Mouse (Mus musculus) MEL (cell line): ENCODE results near the gene Olfr70. TPM values are rescaled to one million over a fixed set of nuclear protein-coding genes. Genes with fewer than 3 reads are reported as not detected.

Source experiments
- DNase-seq: peaks from one replicate; pipeline ENCODE4 v3.0.0; 2011; ENCODE audit warnings: low read depth, low spot score
- H3K27ac ChIP-seq: 2 replicates; pipeline ENCODE4 v1.5.1; 2012; ENCODE audit warnings: low read depth, mild to moderate bottlenecking, control low read depth, low read length, moderate library complexity; ENCODE audit not compliant: control insufficient read depth
- H3K27me3 ChIP-seq, 2 experiments: fragments of 150-350 bp in 1 of 2; sonication (generic) in 1 of 2; 2 replicates each; pipeline ENCODE4 v1.6.1; 2012; ENCODE audit warnings: low read length in 2 of 2, mild to moderate bottlenecking in 2 of 2, improper control_type of control experiment in 1 of 2, moderate library complexity in 1 of 2; ENCODE audit not compliant: insufficient read depth in 2 of 2, control insufficient read depth in 1 of 2
- H3K36me3 ChIP-seq, 2 experiments: 2 replicates each; pipeline ENCODE4 v1.6.1; 2012 to 2014; ENCODE audit warnings: low read length in 2 of 2, improper control_type of control experiment in 1 of 2, inconsistent platforms in 1 of 2, mild to moderate bottlenecking in 1 of 2; ENCODE audit not compliant: insufficient read depth in 2 of 2, control insufficient read depth in 1 of 2
- H3K4me1 ChIP-seq, 2 experiments: fragments of 150-350 bp in 1 of 2; sonication (generic) in 1 of 2; 2 replicates each; pipeline ENCODE4 v1.6.1; 2012; ENCODE audit warnings: low read length in 2 of 2, improper control_type of control experiment in 1 of 2, mild to moderate bottlenecking in 1 of 2; ENCODE audit not compliant: insufficient read depth in 2 of 2, control insufficient read depth in 1 of 2
- H3K4me3 ChIP-seq, 2 experiments: fragments of 150-350 bp in 1 of 2; sonication (generic) in 1 of 2; 2 replicates each; pipeline ENCODE4 v1.5.1; 2012; ENCODE audit warnings: low read depth in 2 of 2, low read length in 2 of 2, mild to moderate bottlenecking in 2 of 2, moderate library complexity in 2 of 2, control low read depth in 1 of 2, improper control_type of control experiment in 1 of 2; ENCODE audit not compliant: control insufficient read depth in 1 of 2, insufficient read depth in 1 of 2
- H3K79me2 ChIP-seq: 2 replicates; pipeline ENCODE4 v1.6.1; 2012; ENCODE audit warnings: mild to moderate bottlenecking, low read length, moderate library complexity; ENCODE audit not compliant: control insufficient read depth, poor library complexity, insufficient read depth
- H3K9ac ChIP-seq: 2 replicates; pipeline ENCODE4 v1.6.1; 2012; ENCODE audit warnings: low read depth, mild to moderate bottlenecking, control low read depth, low read length, moderate library complexity; ENCODE audit not compliant: control insufficient read depth, poor library complexity, severe bottlenecking
- H3K9me3 ChIP-seq: fragments of 150-350 bp; sonication (generic); replicated peaks from 2 replicates; pipeline ENCODE4 v1.6.1; 2012; ENCODE audit warnings: mild to moderate bottlenecking, low read length, improper control_type of control experiment, moderate library complexity; ENCODE audit not compliant: insufficient read depth
- BHLHE40 ChIP-seq: IDR thresholded peaks from 2 replicates; pipeline ENCODE4 v1.6.1; 2012; ENCODE audit warnings: low read depth, mild to moderate bottlenecking, inconsistent platforms, low read length, improper control_type of control experiment, borderline replicate concordance
- E2F4 ChIP-seq: IDR thresholded peaks from 2 replicates; pipeline ENCODE4 v1.6.1; 2011; ENCODE audit warnings: low read depth, low read length, improper control_type of control experiment, borderline replicate concordance
- ELF1 ChIP-seq: IDR thresholded peaks from 2 replicates; pipeline ENCODE4 v1.6.1; 2014; ENCODE audit warnings: low read depth, mild to moderate bottlenecking, inconsistent platforms, low read length, improper control_type of control experiment, moderate library complexity
- EP300 ChIP-seq, 2 experiments: IDR thresholded peaks; 2 replicates each; pipeline ENCODE4 v1.6.1; 2011; ENCODE audit warnings: improper control_type of control experiment in 2 of 2, low read length in 2 of 2, low read depth in 1 of 2, mild to moderate bottlenecking in 1 of 2
- MAX ChIP-seq: IDR thresholded peaks from 2 replicates; pipeline ENCODE4 v1.6.1; 2011; ENCODE audit warnings: low read length, improper control_type of control experiment
- MEF2A ChIP-seq: IDR thresholded peaks from 2 replicates; pipeline ENCODE4 v1.6.1; 2014; ENCODE audit warnings: low read depth, mild to moderate bottlenecking, inconsistent platforms, low read length, improper control_type of control experiment; ENCODE audit not compliant: poor library complexity, insufficient replicate concordance, severe bottlenecking; ENCODE audit errors: extremely low read depth
- MYB ChIP-seq: IDR thresholded peaks from 2 replicates; pipeline ENCODE4 v1.6.1; 2011; ENCODE audit warnings: mild to moderate bottlenecking, low read depth, low read length, improper control_type of control experiment
- NELFE ChIP-seq: IDR thresholded peaks from 2 replicates; pipeline ENCODE4 v1.6.1; 2011; ENCODE audit warnings: low read depth, low read length, improper control_type of control experiment
- NRF1 ChIP-seq: IDR thresholded peaks from 2 replicates; pipeline ENCODE4 v1.6.1; 2014; ENCODE audit warnings: low read depth, mild to moderate bottlenecking, inconsistent platforms, low read length, improper control_type of control experiment, moderate library complexity; ENCODE audit not compliant: poor library complexity, insufficient read depth, severe bottlenecking
- POLR2A ChIP-seq, 2 experiments: IDR thresholded peaks; 2 replicates each; pipeline ENCODE4 v1.6.1; 2011 to 2012; ENCODE audit warnings: low read length in 2 of 2, mild to moderate bottlenecking in 2 of 2, control low read depth in 1 of 2, improper control_type of control experiment in 1 of 2, low read depth in 1 of 2, moderate library complexity in 1 of 2; ENCODE audit not compliant: control insufficient read depth in 1 of 2, insufficient read depth in 1 of 2, poor library complexity in 1 of 2
- POLR2AphosphoS5 ChIP-seq: IDR thresholded peaks from 2 replicates; pipeline ENCODE4 v1.6.1; 2012; ENCODE audit warnings: low read depth, borderline replicate concordance, mild to moderate bottlenecking, inconsistent platforms, low read length, moderate library complexity, mixed read lengths
- SIN3A ChIP-seq: IDR thresholded peaks from 2 replicates; pipeline ENCODE4 v1.6.1; 2012; ENCODE audit warnings: low read length, improper control_type of control experiment, inconsistent platforms
- TAL1 ChIP-seq: IDR thresholded peaks from 2 replicates; pipeline ENCODE4 v1.6.1; 2012; ENCODE audit warnings: mild to moderate bottlenecking, inconsistent platforms, low read length, moderate library complexity, mixed read lengths
- TCF12 ChIP-seq: IDR thresholded peaks from 2 replicates; pipeline ENCODE4 v1.6.1; 2014; ENCODE audit warnings: low read depth, mild to moderate bottlenecking, inconsistent platforms, low read length, improper control_type of control experiment, moderate library complexity
- USF1 ChIP-seq: IDR thresholded peaks from 2 replicates; pipeline ENCODE4 v1.6.1; 2014; ENCODE audit warnings: low read depth, mild to moderate bottlenecking, inconsistent platforms, low read length, improper control_type of control experiment, moderate library complexity
- USF2 ChIP-seq, 2 experiments: IDR thresholded peaks; 2 replicates each; pipeline ENCODE4 v1.6.1; 2011 to 2012; ENCODE audit warnings: improper control_type of control experiment in 2 of 2, low read length in 2 of 2, borderline replicate concordance in 1 of 2, inconsistent platforms in 1 of 2, low read depth in 1 of 2, mild to moderate bottlenecking in 1 of 2; ENCODE audit not compliant: insufficient read depth in 1 of 2
- polyA plus RNA-seq, 2 experiments: library from polyadenylated mRNA; stranded (reverse) in 1 of 2; unstranded in 1 of 2; fragments of >175 nt in 1 of 2; fragments of >200 nt in 1 of 2; gene quantifications; 2 replicates each; pipeline versions ENCODE4 v1.2.1 to v1.2.4; 2012; ENCODE audit warnings: low replicate concordance in 2 of 2, low read depth in 1 of 2; ENCODE audit not compliant: insufficient read length in 2 of 2, insufficient read depth in 1 of 2, missing spikeins in 1 of 2
- total RNA-seq: library from RNA; depleted of rRNA; stranded (reverse); fragments of 300-350 nt; gene quantifications from 2 replicates; pipeline ENCODE4 v1.2.3, GENCODE M21; 2012

Olfr70 gene
- total and polyA plus RNA-seq, 3 experiments, result not detected

DNA sequence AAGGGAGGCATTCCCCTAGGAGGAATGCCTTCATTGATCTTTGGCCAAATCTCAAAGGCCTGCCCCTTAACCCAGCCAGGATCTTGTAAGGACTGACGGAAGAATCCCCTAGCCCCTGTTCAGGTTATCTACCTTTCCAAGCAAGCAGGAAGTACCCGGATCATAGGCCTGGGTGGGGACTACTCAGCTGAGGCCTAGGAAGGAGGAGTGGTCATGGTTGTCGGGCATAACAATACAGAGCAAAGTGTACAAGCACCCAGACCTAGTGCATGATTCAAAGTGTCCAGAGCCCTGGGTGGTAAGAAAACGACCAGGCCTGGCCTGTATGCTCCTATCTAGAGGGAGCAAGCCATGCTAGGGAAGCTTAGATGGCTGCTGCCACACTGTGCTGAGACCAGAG, 25.0 kb downstream of the Olfr70 start:
- no peaks in the 10 kb centered on the region for H3K27me3 ChIP-seq
- no peak for TF ChIP-seq NRF1
- TF ChIP-seq TAL1, result no peak
- no peak for TF ChIP-seq TCF12
- TF ChIP-seq NELFE, result no peak
- no peak for TF ChIP-seq MAX
- TF ChIP-seq MYB, result no peak
- no peak for TF ChIP-seq BHLHE40
- H3K27ac ChIP-seq, result no peak overlapping the region

DNA sequence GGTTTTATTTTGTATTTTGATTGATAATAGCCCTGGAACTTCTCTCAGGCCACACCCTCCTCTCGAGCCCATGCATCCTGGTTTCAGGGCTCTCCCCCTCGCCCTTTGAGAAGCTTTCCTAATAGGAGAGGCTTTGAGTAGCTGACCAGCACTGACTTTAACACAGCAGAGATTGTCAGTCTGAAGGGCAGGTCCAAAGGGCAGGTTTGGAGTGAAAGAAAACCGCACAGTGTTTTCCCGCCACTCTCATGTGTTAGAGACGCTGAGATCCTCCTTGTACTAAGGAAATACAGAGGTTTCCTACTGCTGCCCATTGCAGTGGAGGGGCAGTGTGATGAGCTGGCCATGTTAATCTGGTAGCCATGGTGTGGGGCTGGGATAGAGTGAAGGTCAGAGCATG, 25.6 kb downstream of the Olfr70 start:
- no peak for DNase-seq
- Histone ChIP-seq H3K27ac (no peak overlapping the region), H3K9ac (no peak overlapping the region), H3K9me3 (no peaks in the 10 kb centered on the region), H3K79me2 (no peaks in the 10 kb centered on the region), H3K4me1 (peaks cover 0 to 2% of the 10 kb centered on the region in 2 experiments; a peak in 1 of 4 replicates), H3K4me3 (no peak overlapping the region), H3K36me3 (no peaks in the 10 kb centered on the region), H3K27me3 (no peaks in the 10 kb centered on the region)
- TF ChIP-seq USF1, result no peak
- no peak for TF ChIP-seq TAL1

More for the DNA sequence above, 25.0 kb downstream of the Olfr70 start:
- no peak overlapping the region for H3K4me3 ChIP-seq
- H3K9ac ChIP-seq, result no peak overlapping the region
- H3K4me1 ChIP-seq, result no peaks in the 10 kb centered on the region
- H3K36me3 ChIP-seq, result no peaks in the 10 kb centered on the region
- DNase-seq, result no peak
- H3K9me3 ChIP-seq, result no peaks in the 10 kb centered on the region
- no peaks in the 10 kb centered on the region for H3K79me2 ChIP-seq

DNA sequence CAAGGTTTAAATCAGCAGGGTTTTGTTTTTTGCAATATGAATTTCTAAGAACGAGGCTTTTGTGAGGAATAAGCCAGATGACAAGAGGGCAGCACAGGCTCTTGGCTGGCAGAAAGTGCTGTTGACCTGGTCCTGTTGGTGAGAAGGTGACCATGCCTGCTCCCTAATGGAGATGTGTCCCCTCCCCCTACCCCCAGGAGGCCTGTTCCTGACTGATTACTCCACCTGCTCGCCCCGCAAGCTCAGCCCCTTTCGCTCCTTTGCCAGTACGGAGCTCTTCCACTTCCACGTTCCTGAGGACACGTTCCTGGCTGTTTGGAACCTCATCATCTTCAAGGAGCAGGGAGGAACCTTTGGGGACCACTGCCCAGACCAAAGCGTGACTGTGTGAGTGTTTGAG, 26.9 kb downstream of the Olfr70 start:
- Histone ChIP-seq H3K27ac (no peak overlapping the region), H3K4me1 (peaks cover 0 to 8% of the 10 kb centered on the region in 2 experiments; a peak in 2 of 4 replicates), H3K9me3 (no peaks in the 10 kb centered on the region), H3K4me3 (no peak overlapping the region), H3K36me3 (no peaks in the 10 kb centered on the region; a peak in 1 of 4 replicates)
- DNase-seq, result no peak
- TF ChIP-seq EP300 (IDR thresholded peaks at IDR 0.05; ENCODE audit: low read depth in 1 of 2, low read length in 2 of 2), result no peak
- TF ChIP-seq POLR2AphosphoS5, result no peak
- TF ChIP-seq TAL1, result no peak
- TF ChIP-seq USF2 (IDR thresholded peaks at IDR 0.05; ENCODE audit: borderline replicate concordance in 1 of 2, insufficient read depth in 1 of 2, low read depth in 1 of 2, low read length in 2 of 2), result no peak
- no peak for TF ChIP-seq SIN3A
- TF ChIP-seq POLR2A (IDR thresholded peaks at IDR 0.05; ENCODE audit: control insufficient read depth in 1 of 2, insufficient read depth in 1 of 2, low read depth in 1 of 2, low read length in 2 of 2, poor library complexity in 1 of 2), result no peak
- no peak for TF ChIP-seq USF1
- no peak for TF ChIP-seq MEF2A
- TF ChIP-seq NELFE, result no peak
- TF ChIP-seq ELF1, result no peak
- no peak for TF ChIP-seq E2F4
- TF ChIP-seq, all 39 proteins: peak for 0
- H3K9ac ChIP-seq, result no peak overlapping the region
- no peaks in the 10 kb centered on the region; the same call in 1 of the 2 replicates for H3K79me2 ChIP-seq
- no peaks in the 10 kb centered on the region for H3K27me3 ChIP-seq
